Mouse (Mus musculus): ENCODE measurements around the gene Pias1. TPM values are rescaled to one million over a fixed set of nuclear protein-coding genes. Genes with fewer than 3 reads are reported as not detected.

Gene Pias1
- polyA plus RNA-seq (2015; fragmentation: Nextera tagmentation; extraction: Ambion mirVana): 29.5 and 29.8 TPM in 2 replicates

DNA sequence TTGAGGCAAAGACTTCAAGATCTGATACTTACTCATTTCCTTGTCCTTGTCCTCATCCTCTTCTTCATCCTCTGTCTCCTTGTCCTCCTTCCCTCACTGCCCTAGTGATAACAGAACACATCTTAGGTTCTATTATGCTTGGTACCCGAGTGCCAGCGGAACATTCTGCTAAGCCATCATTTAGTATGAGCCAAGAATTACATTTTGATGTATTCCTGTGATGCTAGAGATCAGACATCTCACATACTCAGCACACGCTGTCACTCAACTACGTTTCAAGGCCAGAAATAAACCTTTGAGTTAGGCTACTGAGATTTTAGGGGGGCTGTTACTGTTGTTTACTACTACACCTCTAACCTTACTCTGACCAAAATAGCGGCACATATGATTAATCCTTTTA, at the start of gene Pias1:
TSS of gene Pias1 (minus strand) at position 101 of the 400 bp plus-strand sequence.

DNA sequence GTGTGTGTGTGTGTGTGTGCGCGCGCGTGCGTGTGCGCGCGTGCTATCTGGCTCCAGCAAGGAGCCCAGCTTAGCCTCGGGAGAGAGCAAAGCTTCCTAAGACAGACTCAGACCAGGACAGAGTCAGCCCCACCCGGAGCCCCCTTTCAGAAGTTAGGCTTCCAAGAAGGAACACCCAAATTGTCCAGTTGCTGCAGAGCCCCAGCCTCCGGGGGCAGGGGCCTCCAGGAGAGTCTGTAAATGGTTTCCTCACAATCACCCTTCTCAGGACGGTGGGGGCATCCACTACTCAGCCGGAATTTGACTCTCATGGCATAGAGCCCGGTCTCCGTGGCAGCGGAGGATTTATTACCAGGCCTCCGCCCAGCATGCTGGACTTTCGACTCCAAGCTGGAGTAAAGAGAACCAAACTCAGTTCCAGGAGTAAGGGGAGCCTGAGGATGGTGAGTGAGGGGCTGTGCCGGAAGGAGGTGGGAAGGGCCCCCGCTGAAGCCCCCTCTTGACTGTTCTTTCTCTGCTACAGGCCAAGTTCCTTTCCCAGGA, 129.9 kb downstream of the Pias1 start, which contains the start of gene Calml4:
TSS of gene Calml4 (plus strand) at position 362 of the 543 bp plus-strand sequence.

DNA sequence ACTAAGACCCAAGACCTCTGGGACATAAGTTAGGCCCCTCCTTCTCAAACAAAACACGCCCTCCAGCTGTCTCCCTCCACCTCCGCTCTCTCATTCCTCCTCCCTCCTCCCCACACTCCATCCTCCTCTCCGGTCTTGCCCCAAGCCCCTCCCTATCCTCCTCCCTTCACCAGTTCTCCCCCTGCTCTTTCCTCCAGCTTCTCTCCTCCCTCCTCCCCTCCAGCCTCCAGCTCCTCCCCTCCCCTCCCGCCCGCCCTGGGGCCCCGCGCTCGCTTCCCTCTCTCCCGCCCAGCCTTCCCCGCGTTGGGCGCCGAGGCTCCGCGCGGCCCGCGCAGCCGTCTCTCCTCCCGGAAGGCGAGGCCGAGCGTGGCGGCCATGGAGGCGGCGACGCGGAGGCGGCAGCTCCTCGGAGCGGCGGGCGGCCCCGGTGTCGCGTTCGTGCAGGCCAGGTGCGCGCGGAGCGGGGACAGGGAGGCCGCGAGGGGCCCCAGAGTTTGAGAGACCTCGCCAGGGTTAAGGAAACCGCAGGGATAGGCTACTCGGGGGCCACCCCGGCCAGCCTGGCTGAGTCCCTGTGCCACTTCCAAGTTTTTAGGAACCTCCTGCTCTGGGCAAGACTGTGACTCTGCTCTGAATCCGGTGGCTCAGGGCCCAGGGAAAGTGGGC, 149.1 kb downstream of the Pias1 start, which contains the start of gene Cln6:
TSS of gene Cln6 (plus strand) at position 280 of the 666 bp plus-strand sequence.

Other genes starting within 250 kb of the Pias1 start
- 7.1 and 8.7 TPM in 2 replicates for gene Fem1b, start 176.0 kb downstream of the Pias1 start, polyA plus RNA-seq (2015; fragmentation: Nextera tagmentation; extraction: Ambion mirVana)
- 18.5 and 19.8 TPM in 2 replicates for gene Cln6, start 149.1 kb downstream of the Pias1 start, polyA plus RNA-seq (2015; fragmentation: Nextera tagmentation; extraction: Ambion mirVana)
- 39.4 and 42.6 TPM in 2 replicates for gene Calml4, start 129.8 kb downstream of the Pias1 start, polyA plus RNA-seq (2015; fragmentation: Nextera tagmentation; extraction: Ambion mirVana)
- gene Skor1, start 161.0 kb upstream of the Pias1 start, polyA plus RNA-seq (2015; fragmentation: Nextera tagmentation; extraction: Ambion mirVana): not detected in 2 replicates

Data from urinary bladder, postnatal 0 days (tissue).